Mouse (Mus musculus) bone marrow, adult 2 months (tissue): ENCODE results near the gene Pip4k2b. TPM values are rescaled to one million over a fixed set of nuclear protein-coding genes. Genes with fewer than 3 reads are reported as not detected.

Experiments used
- H3K27ac ChIP-seq: fragments of 200-500 bp; 2 replicates; pipeline ENCODE4 v1.5.1; 2012; ENCODE audit warnings: low read depth, mild to moderate bottlenecking, control low read depth, inconsistent platforms, low read length; ENCODE audit not compliant: control insufficient read depth, poor library complexity, insufficient read depth
- H3K4me1 ChIP-seq: fragments of 200-500 bp; 2 replicates; pipeline ENCODE4 v1.6.1; 2011; ENCODE audit warnings: low read length; ENCODE audit not compliant: control insufficient read depth, insufficient read depth
- H3K4me3 ChIP-seq: fragments of 200-500 bp; replicated peaks from 2 replicates; pipeline ENCODE3; 2011; ENCODE audit warnings: mild to moderate bottlenecking, low read depth, low read length, control low read depth; ENCODE audit not compliant: control insufficient read depth
- CTCF ChIP-seq: fragments of 200-500 bp; IDR thresholded peaks from 2 replicates; pipeline ENCODE4 v1.5.1; 2011; ENCODE audit warnings: low read length, control low read depth; ENCODE audit not compliant: control insufficient read depth, insufficient read depth
- POLR2A ChIP-seq: fragments of 200-500 bp; IDR thresholded peaks from 2 replicates; pipeline ENCODE4 v1.6.1; 2011; ENCODE audit warnings: low read depth, mild to moderate bottlenecking, control low read depth, low read length, borderline replicate concordance; ENCODE audit not compliant: control insufficient read depth
- WGBS: fragments of 180-500 bp; shearing (Covaris S2); methylation state at CpG from one replicate; pipeline ENCODE4 v1.1.7; 2018; 5-methylcytosine and 5-hydroxymethylcytosine counted together
- polyA plus RNA-seq: library from polyadenylated mRNA; stranded (reverse); fragments of >200 nt; gene quantifications from 2 replicates; pipeline ENCODE4 v1.2.4, GENCODE M21; 2011; ENCODE audit warnings: low replicate concordance; ENCODE audit not compliant: missing spikeins, insufficient read depth, insufficient read length

Gene Pip4k2b
- polyA plus RNA-seq, 1 experiment = 11.7 TPM

DNA sequence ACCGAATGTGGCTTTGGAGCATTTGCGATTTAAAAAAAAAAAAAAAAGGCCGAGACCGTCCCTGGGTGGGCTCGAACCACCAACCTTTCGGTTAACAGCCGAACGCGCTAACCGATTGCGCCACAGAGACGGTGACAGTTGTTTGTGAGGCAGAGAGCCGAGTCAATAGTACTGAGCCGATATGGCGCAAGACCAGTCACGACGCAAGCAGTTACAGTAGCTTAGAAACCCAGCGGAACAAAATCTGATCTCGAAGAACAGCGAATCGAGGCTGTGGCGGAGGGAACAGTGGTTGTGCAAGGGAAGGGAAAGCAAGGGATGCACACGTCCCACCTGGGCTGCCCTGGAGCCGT lies 42.1 kb downstream of the Pip4k2b start:
- peaks cover 1% of the 10 kb centered on the region for H3K4me1 ChIP-seq
- H3K27ac ChIP-seq = peak overlapping the region; percentile 70
- H3K4me3 ChIP-seq = peak overlapping the region; percentile 96
- no peak for TF ChIP-seq CTCF
- no peak for TF ChIP-seq POLR2A
- WGBS = under 1% methylated on average over 24 of the region's 24 CpGs

DNA sequence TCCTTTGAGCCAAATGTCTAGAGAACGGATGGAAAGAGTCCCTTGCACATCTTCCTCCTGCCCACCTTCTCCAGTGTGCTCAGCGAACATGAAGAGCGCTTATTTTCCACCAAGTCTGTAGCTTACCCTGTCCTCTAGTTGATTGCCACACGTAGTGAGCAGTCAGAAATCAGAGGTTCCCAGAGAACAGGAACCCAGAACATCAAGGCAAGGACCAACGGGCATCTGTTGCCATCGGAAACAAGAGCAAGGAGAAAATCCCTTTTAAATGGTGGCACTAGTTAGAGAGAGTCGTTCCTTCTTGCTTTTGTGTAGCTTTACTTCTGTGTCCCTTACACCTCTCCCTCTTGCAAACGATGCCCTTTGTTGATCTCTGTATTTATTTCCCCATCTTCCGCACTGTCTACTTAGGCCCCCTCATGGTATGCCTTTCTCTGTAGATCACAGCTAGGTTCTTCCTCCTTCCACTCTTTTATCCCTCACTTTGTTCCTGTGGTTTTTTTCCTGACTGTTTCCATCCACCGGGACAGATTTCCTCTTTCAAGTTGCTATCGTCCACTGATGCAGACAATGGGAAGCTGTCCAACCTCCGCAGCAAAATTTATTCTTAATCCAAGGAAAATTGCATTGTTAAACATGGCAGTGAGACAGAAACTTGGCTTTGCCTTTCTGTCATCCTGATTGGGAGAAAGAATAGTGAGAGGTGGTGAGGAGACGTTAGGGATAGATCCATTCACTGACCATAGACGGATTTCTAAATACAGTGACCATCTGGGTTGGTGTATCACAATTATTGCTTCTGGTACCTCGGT lies 42.7 kb downstream of the Pip4k2b start:
- H3K27ac ChIP-seq = no peak overlapping the region
- H3K4me1 ChIP-seq = peaks cover 1% of the 10 kb centered on the region
- no peak overlapping the region for H3K4me3 ChIP-seq
- TF ChIP-seq CTCF (no peak), POLR2A (no peak)
- 35% methylated on average over 15 of the region's 15 CpGs for WGBS

DNA sequence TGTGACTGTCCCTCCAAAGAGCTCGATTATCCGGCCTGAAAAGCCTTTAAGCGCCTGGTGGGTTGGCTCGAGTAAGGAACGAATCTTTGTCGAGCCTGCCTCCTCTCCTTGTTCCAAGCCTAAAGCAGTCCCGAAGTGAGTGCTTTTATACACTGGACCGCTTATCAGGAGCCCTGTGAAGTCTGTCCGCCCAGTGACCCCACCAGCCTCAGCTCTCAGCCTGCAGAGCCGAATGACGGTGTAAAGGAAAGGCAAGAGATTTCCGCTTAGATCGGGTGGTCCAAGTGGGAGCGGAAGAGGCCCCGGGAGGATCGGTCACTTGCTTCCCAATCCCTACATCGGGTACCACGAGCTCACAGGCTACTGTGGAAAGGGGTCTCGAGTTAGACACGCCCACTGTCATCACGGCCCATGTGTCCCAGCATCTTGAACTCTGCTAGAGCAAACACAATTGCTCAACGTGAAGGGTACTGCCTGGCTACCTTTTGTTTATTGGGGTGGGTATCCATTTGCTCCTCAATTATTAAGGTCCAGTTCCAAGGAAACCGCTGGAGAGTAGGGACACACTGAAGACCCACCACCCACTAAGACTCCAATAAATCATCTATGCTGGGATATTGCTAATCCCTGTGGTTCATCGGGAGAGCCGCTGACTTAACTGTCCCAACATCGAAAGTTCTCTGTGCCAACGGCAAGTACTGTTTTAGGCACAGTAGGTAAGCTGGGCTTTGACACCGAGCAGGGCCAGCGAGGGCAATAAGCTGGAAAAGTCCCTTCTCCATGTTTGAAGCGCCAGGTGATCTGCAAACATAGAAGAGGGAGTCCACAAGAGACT lies 43.5 kb downstream of the Pip4k2b start:
- TF ChIP-seq CTCF (no peak), POLR2A (no peak)
- Histone ChIP-seq H3K4me3 (peak overlapping the region; percentile 69), H3K4me1 (peaks cover 1% of the 10 kb centered on the region), H3K27ac (no peak overlapping the region)
- WGBS = 20% methylated on average over 30 of the region's 30 CpGs

DNA sequence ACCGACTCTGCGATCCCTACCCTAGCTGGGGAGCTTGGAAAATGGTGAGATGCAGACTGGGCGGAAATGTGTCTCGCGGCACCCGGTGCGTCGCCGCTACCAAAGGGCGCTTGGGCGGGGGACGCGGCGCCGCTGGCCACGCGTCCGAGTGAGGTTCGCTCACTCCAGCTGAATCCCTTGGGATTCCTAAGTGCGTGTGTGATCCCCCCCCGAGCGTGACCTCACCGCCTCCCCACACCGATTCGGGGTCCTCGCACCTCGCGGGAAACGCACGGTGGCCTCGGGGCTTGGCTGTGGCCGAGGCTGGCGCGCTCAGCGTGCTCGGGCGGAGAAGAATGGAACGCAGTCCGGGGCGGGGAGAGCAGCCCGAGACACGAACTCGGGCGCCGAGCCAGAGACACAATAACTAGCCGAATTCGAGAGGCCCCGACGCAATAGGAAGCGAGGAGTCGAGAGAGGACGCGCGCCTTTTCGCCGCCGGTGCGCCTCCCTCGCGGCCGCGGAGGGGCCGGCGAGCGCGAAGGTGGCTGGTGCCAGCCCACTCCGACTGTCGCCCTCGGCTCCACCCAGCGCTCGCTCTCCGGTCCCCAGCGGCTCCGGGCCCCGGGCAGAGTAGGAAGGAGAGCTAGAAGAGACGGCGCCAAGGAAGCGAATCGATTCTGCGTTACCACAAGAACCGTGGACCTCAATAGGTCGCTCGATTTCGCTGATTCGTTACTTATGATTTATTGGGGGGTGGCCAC lies 44.3 kb downstream of the Pip4k2b start, which contains the start of gene Pcgf2:
TSS of gene Pcgf2 (minus strand) at position 495 of the 743 bp plus-strand sequence.
- H3K27ac ChIP-seq = peak within 1 kb of the TSS; percentile 30; the same call in 1 of the 2 replicates
- TF ChIP-seq POLR2A (no peak), CTCF (no peak)
- H3K4me1 ChIP-seq = peaks cover 1% of the 10 kb centered on the region
- under 1% methylated on average over 85 of the region's 85 CpGs for whole genome bisulfite sequencing
- peak within 1 kb of the TSS; percentile 69 for H3K4me3 ChIP-seq

DNA sequence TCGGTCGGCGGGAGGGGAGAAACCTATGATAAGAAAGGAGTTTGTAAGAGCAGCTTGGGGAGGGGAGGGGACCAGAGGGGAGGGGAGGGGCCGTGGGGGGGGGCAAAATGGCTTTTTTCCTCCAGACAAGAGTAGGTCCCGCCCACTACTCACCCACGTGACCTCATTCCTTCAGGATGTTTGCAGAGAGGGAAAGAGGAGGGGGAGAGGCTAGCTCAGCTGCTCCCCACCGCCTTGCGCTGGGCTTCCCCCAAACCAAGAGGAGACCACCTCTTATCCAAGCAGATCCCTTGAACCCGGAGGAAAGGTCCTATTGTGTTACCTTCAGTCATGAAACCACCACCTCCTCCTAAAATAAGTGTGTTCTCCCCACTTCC lies 44.9 kb downstream of the Pip4k2b start:
- H3K27ac ChIP-seq = peak overlapping the region; percentile 30; the same call in 1 of the 2 replicates
- peaks cover 1% of the 10 kb centered on the region for H3K4me1 ChIP-seq
- H3K4me3 ChIP-seq = peak overlapping the region; percentile 69
- 0% methylated on average over 6 of the region's 9 CpGs for WGBS
- TF ChIP-seq CTCF (no peak), POLR2A (no peak)

DNA sequence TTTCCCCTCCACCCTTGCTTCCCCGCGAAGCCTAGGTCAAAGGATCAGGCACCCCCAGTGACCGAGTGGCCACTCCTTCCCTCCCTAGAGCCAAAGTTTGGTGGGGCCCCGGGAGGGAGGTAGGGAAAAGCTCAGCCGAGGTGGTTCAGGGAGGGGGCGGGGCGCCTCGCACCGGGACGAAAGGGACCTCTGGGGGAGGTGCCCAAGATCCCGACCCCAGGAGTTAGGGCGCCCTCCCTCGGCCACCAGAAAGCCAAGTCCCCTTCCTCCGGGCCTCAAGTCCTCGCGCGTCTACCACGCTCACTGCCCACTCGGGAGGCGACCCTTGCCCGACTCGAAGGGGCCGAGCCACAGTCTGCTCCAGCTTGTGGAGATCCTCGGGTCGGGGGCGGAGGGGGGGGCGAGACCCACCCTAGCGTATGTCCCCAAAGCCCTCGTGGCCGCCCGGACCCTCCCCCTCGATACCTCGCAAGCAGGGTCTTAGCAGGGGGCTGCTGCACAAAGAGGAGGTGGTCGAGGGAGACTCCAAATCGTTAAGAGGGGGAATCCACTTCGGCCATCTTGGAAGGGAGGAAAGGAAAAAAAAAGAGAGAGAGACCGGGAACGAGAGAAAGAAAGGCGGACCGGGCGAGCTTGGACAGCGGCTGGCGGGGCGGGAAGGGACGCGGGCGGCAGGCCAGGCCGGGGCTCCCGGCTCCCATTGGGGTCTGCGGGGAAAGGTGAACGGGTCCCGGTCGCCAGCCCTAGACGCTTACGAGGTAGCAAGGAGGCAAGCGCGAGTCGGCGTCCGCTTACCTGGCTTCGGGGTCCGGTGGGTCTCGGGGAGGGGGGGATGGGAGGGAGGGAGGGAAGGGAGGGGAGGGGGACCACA lies 45.5 kb downstream of the Pip4k2b start:
- Histone ChIP-seq H3K4me3 (peak overlapping the region; percentile 37), H3K27ac (no peak overlapping the region), H3K4me1 (peaks cover 1% of the 10 kb centered on the region)
- TF ChIP-seq POLR2A = no peak
- TF ChIP-seq CTCF = no peak
- 1% methylated on average over 63 of the region's 63 CpGs for WGBS

DNA sequence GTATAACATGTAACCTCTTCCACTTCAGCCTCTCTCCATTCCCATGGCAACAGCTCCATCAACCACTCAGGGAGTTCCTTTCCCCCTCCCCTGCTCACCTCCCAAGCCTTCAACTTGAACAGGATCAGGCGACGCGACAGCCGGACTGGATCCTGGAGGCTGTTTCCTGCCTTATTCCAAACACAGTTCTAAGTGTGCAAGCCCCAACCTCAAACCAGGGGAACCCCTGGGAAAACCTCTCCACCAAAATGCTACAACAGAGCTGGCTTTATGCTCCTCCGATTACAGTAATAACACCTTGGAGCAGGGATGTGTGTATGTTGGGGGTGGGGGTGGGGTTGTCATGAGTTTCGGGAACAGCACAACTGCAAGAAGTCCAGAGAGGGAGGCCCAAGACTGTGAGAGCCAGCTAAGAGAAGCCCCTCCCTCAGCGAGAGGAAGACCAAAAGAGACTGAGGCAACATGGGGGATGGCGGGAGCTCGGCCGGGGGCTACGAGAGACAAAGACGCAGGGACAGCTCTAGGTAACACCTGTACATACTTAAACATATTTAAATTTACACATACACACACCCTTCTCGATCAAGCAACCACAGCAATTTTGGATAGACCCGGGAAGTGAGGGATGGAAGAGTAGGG lies 46.5 kb downstream of the Pip4k2b start:
- Histone ChIP-seq H3K27ac (no peak overlapping the region), H3K4me3 (no peak overlapping the region), H3K4me1 (no peaks in the 10 kb centered on the region; the same call in 1 of the 2 replicates)
- no peak for TF ChIP-seq POLR2A
- no peak for TF ChIP-seq CTCF
- 70% methylated on average over 14 of the region's 14 CpGs for WGBS
